Mouse (Mus musculus) neutrophil, adult 59 days (primary cell): ENCODE data around the gene Gmppa. TPM values are rescaled to one million over a fixed set of nuclear protein-coding genes. Genes with fewer than 3 reads are reported as not detected.

Experiments
- total RNA-seq, 2 experiments: library from RNA; stranded (reverse); gene quantifications; 1 replicate in 1 of 2; 2 replicates in 1 of 2; pipeline ENCODE4 v1.2.4; 2023

Gene Gmppa
- 10 to 100 TPM; 38.8 to 46.6 TPM for total RNA-seq

DNA sequence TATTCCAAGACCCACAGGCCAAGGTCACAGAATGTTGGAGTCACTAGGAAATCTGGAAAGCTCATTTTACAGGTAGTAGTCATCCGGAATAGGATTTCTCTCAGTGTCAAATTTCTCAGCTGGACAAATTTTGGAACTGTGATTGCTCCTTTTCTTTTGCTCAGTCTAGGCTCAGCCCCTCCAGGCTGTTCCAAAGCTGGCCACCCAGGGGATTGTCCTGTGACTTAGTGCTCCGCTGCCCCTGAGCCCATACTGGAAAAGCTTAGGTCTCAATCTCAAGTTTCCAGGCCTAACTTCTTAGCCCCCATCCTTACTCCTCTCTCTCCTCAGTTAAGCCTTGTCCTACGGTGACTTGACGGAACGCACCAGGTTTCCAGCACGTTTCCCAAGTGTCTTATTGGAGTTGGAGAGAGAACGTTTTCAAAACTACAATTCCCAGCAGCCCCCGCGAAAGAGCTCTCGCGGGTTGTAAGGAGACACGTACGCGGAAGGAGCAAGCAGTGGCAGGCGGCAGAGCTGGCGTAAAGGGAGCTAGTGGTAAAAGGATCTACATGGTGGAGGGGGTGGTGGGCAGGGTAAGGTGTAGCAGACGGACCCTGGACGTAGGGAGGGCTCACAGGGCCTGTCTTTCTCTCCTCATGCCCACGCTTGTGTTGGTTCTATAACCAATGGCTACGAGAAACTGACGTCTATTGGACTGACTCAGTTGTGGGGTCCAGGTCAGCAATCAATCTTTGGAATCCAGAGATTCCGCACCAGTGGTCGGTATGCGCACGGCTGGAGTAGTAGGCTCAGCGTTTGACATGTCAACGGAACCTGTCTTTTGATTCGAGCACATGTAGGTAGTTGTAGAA is at the start of gene Gmppa:
Gene Gmppa, plus strand, starts transcription at position 456 of the 854 bp plus-strand sequence.

DNA sequence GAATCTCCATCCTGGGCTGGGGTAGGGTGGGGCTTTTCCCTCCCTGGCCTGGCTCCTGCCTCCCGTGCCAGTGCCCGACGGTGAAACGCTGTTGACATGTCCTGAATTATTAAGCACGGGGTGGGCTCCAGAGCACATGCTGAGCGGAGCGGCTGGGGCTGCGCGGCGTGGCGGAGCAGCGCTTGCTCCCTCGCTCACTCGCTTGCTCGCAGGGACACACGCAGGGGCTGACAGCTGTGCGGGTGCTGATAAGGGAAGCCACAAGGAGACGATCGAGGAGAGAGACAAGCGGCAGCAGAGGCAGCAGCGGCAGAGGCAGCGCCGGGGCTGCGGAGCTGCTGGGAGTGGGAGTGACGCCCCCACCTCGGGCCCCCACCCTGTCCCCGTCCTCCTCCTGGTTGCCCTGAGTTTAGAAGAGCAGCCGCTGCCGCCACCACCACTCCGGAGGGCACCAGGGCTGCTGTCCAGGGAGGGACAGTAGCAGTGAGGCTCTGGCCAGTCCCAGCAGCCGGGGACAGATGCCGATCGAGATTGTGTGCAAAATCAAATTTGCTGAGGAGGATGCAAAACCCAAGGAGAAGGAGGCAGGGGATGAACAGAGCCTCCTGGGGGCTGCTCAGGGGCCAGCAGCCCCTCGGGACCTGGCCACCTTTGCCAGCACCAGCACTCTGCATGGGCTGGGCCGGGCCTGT is 14.7 kb downstream of the Gmppa start, which contains the start of gene Asic4:
Gene Asic4, plus strand, starts transcription at position 123 of the 692 bp plus-strand sequence.

DNA sequence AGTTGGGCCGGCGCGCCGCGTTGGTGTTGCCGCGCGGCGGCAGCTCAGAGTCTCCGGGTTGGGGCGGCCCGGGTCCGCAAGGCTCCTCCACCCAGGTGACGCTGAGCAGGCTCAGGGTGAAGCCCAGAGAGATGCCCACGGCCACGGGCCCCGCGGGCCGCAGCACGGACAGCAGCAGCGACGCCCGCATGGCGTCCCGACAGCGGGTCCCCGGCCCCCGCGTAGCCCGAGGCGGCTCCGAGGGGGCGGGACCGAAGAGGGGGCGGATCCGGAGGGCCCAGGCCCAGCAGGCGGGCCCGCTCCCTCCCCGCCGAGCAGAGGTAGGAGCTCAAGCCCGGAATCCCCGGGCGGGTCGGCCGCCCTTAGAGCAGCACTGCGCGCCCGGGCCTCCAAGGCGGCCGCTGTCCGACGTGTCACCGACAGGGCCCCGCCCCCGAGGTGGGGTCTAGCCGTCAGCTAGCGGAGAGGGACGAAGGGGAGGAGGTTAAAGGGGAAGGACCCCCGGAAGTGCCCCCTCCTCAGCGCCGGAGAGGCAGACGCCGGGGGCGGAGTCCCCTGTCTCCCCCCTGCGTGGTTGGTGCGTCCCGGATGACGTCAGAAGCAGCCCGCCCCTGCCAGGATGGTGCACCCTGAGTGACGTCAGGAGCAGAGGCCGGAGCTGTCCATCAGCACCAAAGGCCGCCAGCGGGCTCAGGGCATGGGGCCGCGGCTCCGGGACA is 43.3 kb downstream of the Gmppa start, which contains the start of the genes Chpf and Tmem198:
Gene Chpf, minus strand, starts transcription at position 392 of the 719 bp plus-strand sequence.
Gene Tmem198, plus strand, starts transcription at position 617 of the 719 bp plus-strand sequence.

Other genes with a start within 250 kb of the Gmppa start
- 10 to 100 TPM; 18.8 to 20.0 TPM for gene Ankzf1, start 243.8 kb upstream of the Gmppa start, total RNA-seq
- gene Atg9a, start 243.7 kb upstream of the Gmppa start, total RNA-seq, result 10 to 100 TPM; 69.0 to 69.1 TPM
- 10 to 100 TPM; 18.7 to 22.2 TPM for gene Glb1l, start 225.1 kb upstream of the Gmppa start, total RNA-seq
- 100 to 1,000 TPM; 127 to 139 TPM for gene Stk16, start 225.1 kb upstream of the Gmppa start, total RNA-seq
- gene Tuba4a, start 216.1 kb upstream of the Gmppa start, total RNA-seq, result 100 to 1,000 TPM; 415 to 449 TPM
- not detected for gene A630095N17Rik, start 203.8 kb upstream of the Gmppa start, total RNA-seq
- 10 to 100 TPM in 1 of 2 experiments, 1 to 10 TPM in 1; 8.7 to 11.0 TPM for gene Dnajb2, start 199.5 kb upstream of the Gmppa start, total RNA-seq
- gene Ptprn, start 171.4 kb upstream of the Gmppa start, total RNA-seq, result not detected
- gene Resp18, start 157.5 kb upstream of the Gmppa start, total RNA-seq, result not detected
- 10 to 100 TPM; 27.7 to 32.2 TPM for gene Dnpep, start 117.9 kb upstream of the Gmppa start, total RNA-seq
- under 1 TPM; 0.16 to 0.31 TPM for gene Des, start 75.6 kb upstream of the Gmppa start, total RNA-seq
- not detected for gene Speg, start 60.6 kb upstream of the Gmppa start, total RNA-seq
- not detected for gene Asic4, start 14.5 kb downstream of the Gmppa start, total RNA-seq
- 1 to 10 TPM in 1 of 2 experiments, under 1 TPM in 1; 0.84 to 1.1 TPM for gene Chpf, start 43.4 kb downstream of the Gmppa start, total RNA-seq
- under 1 TPM in 1 of 2 experiments, not detected in 1; 0.62 TPM for gene Tmem198, start 43.6 kb downstream of the Gmppa start, total RNA-seq
- gene Obsl1, start 70.5 kb downstream of the Gmppa start, total RNA-seq, result under 1 TPM; 0.18 TPM
- not detected for gene Inha, start 71.1 kb downstream of the Gmppa start, total RNA-seq
- 10 to 100 TPM; 48.3 to 51.3 TPM for gene Stk11ip, start 85.6 kb downstream of the Gmppa start, total RNA-seq
- gene Slc4a3, start 110.3 kb downstream of the Gmppa start, total RNA-seq, result not detected